Mouse (Mus musculus): Measurements from ENCODE around the gene Gyg. TPM values are rescaled to one million over a fixed set of nuclear protein-coding genes. Genes with fewer than 3 reads are reported as not detected.
"Not testable (repeated sequence)": the region's sequence is repeated elsewhere in the genome, so short reads cannot be mapped to it uniquely, and the experiment has no call there.

Gene Gyg
- total RNA-seq, 2 experiments from 2014 or later: 68.3 to 70.2 TPM

DNA sequence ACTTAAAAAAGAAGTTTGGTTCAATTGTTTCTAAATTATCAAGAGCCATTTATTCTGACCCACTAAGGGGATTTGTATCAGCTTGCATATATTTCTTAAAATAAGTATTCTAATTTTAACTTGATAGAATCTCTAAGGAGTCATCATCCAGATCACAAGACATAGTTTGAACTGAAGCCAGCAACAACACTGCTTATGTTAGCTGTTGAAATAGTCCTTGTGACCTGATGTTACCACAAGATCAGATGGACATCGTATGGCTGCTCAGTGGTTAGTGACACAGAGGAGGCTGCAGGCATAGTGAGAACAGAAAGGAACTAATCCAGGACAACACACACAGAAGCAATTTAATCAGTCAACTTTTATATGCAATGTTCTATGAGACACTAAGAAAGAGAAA, 22.4 kb downstream of the Gyg start:
- DNase-seq (ENCODE audit: low spot score in 2 of 2): no peak

DNA sequence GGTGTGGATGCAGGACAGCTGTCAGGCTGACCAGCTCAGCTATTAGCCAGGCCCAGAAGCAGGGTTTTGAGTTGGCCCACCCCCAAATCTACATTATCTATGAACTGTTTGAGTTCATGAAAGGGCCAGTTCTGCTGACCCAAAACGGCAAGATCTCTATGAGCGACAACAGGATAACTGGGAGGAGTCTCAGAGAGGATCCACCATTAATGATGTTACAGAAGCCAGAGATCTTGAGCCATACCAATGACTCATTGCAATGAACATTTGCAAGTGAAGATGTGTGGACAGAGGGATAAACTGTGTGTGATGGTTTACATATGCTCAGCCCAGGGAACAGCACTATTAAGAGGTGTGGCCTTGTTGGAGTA, 23.8 kb downstream of the Gyg start:
- no peak for DNase-seq (ENCODE audit: low spot score in 2 of 2)

DNA sequence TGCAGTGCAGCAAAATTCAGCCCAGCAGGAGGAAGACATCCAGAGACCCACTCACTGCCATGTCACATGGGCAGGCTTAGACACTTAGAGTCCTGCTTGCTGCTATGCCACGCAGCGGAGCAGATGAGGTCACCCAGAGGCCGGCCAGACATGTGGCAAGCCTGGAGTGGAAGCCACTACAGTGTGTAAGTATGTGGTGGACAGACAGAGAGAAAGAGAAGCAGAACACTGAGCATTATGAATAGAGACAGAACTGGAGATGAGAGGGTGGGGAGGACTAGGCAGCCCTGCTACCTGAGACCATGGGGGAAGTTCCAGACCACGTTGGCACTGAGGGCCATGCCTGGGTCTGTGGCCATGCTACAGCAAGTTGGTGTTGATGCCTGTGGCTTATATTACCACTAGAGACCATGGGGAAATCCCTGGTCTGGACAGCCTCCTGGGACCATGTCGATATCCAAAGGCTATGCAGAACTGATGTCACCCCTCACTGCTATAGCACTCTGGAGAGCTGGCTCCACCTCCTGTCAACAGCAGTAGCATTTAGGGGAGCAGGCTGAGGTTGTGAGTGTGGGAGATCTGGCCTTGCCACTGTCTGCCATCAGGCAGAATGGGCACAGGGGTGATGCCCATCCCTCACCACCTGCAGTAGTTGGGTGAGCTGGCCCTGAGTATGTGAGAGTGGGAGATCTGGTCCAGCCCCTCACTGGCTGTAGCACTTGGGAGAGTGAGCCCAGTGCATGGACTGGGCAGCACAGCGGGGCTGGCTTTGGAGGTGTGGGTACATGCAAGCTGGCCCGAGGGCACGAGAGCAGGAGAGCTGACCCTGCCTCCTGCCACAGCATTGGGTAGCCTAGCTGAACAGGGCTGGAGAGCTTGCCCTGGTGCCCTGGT, 24.4 kb downstream of the Gyg start:
- no peak for DNase-seq (ENCODE audit: low spot score in 2 of 2)

DNA sequence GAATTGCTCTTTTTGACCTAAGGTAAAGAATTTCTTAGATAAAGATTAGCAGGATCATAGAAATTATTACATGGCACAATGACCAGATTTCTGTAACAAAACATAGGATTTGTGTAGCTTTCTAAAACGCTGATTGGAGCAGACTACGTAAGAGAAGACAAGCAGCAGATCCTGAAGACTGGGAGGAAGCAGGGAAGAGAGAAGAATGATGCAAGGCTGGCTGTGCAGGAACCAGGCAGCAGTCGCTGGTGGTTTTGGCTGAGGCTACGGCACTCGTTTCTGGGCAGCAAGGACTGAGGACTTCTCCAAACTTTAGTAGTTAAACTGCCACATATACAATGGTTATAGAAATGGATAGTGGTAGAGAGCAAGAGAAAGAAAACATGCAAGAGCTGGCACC, 25.6 kb downstream of the Gyg start:
- no peak for DNase-seq (ENCODE audit: low spot score in 2 of 2)

DNA sequence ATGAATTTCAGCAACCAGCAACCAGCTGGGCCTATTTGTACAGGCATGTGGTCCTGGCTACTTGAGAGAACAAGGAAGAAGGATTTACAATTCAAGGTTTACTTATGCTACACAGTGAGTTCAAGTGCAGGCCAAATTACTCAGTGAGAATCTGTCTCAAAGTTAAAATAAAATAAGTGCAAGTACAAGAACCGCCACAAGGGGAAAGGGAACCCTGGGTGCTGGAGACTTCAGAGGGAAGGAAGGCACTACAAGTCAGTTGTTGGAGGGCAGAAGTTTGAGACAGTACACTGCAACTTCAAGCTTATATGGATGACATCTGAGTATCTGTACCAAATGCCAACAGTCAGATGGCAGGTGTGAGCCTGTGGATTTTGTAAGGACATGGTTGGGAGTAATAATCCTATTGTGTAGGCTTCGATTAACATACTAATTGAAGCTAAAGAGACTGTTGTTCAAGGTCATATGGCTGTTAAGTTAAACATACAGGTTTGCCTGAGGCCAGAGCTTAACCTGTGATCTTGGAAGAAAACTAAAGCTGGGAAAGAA, 28.0 kb downstream of the Gyg start:
- DNase-seq (ENCODE audit: low spot score in 2 of 2): no peak

DNA sequence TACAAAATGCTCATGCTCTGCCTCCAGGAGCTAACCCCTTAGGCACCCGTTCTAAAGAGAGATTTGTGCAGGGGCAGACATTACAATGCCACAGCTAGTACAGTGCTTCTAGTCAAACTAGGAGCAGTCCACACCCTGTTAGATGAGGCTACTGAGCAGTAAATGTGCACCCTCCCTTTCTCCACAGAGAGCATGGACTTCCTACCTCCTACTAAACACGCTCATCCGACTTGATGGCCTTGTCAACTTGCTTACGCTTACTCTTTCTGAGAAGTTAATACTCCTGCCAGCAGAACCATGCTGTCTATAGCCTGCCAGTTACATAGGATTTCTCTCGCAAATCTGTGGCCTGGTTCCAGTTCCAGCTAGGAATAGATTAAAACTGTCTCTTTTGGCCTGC, 29.5 kb downstream of the Gyg start:
- DNase-seq (ENCODE audit: low spot score in 2 of 2): no peak

DNA sequence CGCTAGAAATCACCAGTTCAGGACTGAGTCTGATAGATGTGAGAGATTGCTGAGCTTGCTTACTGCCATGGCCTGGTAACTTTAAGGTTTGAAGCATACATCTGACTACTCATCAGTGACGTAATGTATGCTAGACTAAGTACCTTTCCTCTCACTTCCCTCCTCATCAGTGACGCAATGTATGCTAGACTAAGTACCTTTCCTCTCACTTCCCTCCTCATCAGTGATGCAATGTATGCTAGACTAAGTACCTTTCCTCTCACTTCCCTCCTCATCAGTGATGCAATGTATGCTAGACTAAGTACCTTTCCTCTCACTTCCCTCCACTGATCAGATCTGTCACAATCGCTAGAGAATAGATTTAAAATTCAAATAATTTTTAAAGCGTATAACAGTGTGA, 33.5 kb downstream of the Gyg start:
- not testable (repeated sequence) for DNase-seq (ENCODE audit: low spot score in 2 of 2)

DNA sequence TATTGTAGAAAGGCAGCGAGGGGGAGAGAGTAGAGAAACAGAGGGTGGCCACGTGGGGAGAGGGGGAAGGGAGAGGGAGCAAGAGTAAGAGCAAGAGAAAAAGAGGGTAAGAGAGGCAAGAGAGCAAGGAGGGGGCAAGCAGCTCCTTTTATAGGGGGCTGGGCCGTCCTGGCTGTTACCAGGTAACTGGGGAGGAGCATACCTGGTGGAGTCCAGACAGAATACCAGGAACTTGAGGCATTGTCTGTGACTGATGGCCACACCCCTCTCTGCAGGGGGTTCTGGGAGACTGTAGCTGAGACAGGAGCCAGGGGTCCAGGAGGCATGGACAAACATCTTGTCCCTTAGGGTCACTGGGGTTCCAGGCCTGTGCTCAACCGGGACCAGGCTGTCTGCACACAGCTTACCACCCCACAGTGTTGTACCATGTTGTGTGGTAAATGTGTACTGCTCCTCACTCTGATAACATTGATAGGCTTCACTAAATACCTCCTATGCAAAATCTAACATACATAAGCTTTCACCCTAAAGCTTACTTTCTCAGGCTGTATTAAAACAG, 35.4 kb downstream of the Gyg start:
- DNase-seq (ENCODE audit: low spot score in 2 of 2): no peak

DNA sequence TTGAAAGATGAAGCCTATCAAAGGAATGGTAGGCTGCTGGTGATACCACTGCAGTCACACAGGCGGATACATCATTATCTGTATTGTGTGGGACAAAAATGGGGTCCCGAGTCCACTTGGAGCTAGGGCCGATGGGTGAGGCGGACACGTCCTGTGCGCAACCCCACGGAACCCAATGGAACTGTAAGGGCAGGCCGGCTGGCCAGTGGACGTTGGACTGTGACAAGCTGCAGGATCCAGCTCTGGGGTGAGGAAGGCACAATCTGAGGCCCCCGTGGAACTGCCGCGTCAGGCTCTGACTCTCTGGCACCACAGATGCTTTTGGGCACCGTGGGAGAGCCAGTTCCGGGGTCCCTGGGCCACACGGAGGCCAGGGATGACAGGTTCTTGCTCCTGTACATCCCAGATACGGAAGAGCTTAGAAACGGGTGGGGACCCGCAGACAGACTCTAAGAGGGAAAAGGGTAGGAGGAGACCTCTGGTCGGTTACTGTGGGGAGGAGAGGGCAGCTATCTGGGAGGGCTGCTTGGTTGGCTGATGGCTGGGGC, 36.0 kb downstream of the Gyg start:
- no peak for DNase-seq (ENCODE audit: low spot score in 2 of 2)

DNA sequence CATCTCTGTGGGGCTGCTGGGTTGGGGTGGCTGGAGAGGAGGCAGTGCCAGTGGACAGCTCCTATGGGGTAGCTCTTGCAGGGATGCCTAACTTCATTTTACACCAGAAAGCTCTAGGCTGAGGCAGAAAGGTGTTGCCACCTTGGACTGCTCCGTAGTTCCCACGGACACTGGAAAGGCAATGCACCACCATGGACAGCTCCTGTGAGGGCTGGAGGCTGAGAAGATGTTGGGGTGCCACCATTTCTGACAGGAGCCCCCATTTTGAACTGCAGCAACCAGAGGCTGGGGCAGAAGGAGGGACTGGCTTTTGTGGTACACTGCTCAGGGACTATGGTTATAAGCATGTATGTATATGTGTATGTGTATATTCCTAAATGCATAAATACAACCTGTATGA, 43.2 kb downstream of the Gyg start:
- no peak for DNase-seq (ENCODE audit: low spot score in 2 of 2)

DNA sequence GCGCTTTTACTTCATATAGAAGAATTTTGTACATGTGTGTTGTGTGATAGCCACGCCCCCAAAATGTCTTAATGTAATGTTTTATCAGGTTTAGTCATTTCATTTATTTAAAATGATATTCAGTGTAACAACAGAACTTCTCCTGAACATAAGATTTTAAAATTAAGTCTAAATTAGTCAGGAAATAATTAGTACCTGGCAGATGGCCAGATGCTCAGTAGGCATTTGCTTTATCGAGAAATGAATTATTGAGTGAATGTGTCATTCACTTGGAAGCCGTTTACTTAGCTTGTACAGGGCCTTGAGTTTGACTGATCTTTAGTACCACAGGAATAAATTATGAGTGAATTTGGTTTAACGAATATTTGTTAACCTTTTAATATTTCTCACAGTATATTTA, 46.2 kb downstream of the Gyg start:
- no peak for DNase-seq (ENCODE audit: low spot score in 2 of 2)

DNA sequence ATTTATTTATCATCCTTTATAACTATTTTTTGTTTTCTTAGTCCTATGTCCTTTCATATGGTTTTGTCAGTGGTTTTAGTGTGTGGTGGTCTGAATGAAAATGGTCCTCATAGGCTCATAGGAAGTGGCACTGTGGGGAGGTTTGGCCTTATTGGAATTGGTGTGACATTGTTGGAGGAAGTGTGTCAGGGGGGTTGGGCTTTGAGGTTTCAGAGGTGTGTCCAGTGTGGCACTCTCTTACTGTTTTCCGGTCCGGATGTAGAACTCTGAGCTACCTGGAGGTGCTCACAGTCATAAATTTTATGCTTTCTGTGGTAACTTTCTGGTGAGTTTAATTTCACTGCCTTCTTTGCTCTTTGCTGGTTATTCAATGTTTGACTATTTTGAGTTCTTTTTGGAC, 50.3 kb downstream of the Gyg start:
- DNase-seq (ENCODE audit: low spot score in 2 of 2): no peak

DNA sequence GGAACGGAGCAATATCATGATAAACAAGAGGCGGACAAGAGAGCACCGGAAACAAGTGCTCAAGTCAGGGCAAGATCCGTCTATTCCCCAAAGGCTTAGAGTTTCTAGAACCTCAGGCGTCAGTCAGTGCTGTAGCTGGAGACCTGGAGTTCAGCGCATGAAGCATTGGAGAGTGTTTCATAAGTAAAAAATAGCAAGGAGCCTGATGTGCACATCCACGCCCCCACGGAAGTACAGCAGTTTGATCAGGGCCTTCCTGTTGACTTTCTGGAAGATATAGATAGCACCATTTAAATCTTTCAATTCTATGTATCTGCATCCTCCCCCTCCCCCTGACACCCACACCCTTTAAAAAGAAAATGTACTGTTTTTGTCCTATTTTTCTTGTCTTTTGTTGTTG, 50.8 kb downstream of the Gyg start:
- no peak for DNase-seq (ENCODE audit: low spot score in 2 of 2)

DNA sequence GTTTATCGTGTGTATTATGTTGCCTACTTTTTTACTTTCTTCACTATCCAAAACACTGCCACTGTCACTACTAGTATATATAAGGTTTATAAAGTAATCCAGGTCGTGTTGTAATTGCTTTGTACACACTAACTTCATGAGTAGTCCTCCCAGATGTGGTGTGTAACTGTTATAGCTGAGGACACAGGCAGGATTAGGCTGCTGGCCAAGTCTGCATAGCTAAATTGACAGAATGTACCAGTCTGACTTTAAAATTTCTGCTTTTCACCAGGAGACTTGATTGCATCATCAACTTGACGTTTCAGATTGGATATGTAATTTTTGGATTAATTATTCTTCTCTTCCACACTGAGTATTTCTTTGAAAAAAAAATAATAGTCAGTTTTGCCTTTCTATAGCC, 51.3 kb downstream of the Gyg start:
- no peak for DNase-seq (ENCODE audit: low spot score in 2 of 2)

DNA sequence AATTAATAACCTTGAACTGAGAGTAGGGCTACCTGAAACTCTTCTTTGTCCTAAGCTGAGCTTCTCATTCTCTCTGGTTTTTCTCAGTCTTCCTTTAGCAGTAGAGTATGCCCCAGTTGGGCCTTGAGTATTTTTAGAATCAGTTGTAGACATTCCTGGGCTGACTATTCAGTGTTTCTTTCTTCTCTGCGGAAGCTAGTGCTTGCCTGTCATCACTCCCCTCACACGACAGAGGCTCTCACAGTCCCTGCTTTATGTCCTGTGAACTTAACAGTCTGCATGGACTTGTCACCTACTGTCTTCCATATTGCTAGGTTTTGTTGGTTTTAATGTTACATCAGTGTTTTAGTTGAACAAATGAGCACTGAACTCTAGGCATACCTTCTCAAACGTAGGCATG, 73.0 kb downstream of the Gyg start:
- no peak for DNase-seq (ENCODE audit: low spot score in 2 of 2)

DNA sequence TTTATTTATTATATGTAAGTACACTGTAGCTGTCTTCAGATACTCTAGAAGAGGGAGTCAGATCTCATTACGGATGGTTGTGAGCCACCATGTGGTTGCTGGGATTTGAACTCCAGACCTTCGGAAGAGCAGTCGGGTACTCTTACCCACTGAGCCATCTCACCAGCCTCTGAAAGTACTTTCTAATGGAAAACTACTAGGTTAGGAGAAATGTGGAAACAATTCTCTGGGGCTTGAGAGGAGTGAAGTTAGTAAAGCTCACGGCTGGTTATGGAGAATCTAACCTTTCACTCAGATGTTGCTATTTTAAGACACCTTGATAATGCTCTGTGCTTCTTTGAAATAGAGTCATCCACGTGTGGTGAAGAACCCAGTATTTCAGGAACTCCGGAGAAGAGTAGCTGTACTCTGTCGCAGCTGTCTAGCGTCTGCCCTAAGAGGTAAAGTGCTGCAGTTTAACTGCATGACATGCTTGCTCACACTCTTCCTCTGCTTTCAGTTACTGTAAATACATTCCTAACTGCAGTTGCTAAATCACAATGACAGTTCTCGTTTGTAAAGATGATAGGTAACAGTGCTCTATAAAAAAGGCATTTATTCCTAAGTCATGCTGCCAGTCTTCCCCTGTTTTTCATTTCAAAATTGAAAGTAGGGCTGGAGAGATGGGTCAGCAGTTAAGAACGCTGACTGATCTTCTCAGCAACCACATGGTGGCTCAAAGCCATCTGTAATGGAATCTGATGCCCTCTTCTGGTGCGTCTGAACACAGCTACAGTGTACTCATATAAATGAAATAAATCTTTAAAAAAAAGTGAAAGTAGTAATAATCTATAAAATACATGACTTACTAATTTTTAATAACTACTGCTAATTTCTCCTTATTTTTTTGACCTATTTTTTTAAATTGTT, 78.7 kb downstream of the Gyg start:
- DNase-seq (ENCODE audit: low spot score in 2 of 2): no peak

Other genes with a start within 250 kb of the Gyg start
- 100 to 1,000 TPM in 1 of 2 experiments, 10 to 100 TPM in 1; 32.9 to 105 TPM for gene Cp, start 198.3 kb downstream of the Gyg start, total RNA-seq (2021)
- gene Hps3, start 120.0 kb downstream of the Gyg start, total RNA-seq (2021): 10 to 100 TPM; 15.5 to 16.2 TPM
- 10 to 100 TPM; 21.9 to 27.4 TPM for gene Hltf, start 97.5 kb downstream of the Gyg start, total RNA-seq (2021)
- gene Cpa3, start 86.9 kb upstream of the Gyg start, total RNA-seq (2021): 10 to 100 TPM in 1 of 2 experiments, 1 to 10 TPM in 1; 8.1 to 12.6 TPM
- gene Cpb1, start 120.4 kb upstream of the Gyg start, total RNA-seq (2021): 100 to 1,000 TPM in 1 of 2 experiments, 1 to 10 TPM in 1; 6.5 to 375 TPM
- 10 to 100 TPM in 1 of 2 experiments, 1 to 10 TPM in 1; 9.1 to 10.3 TPM for gene Agtr1b, start 211.9 kb upstream of the Gyg start, total RNA-seq (2021)